Mouse (Mus musculus) gastrocnemius, adult 8-10 months (tissue): ENCODE results near the gene Map3k1. TPM values are rescaled to one million over a fixed set of nuclear protein-coding genes. Genes with fewer than 3 reads are reported as not detected.

ENCODE experiments used
- DNase-seq, 2 experiments: peaks; one replicate each; pipeline ENCODE4 v3.0.0; 2022; ENCODE audit warnings: low spot score in 2 of 2
- total RNA-seq, 4 experiments: library from RNA; stranded (reverse); gene quantifications; 2 replicates each; pipeline ENCODE4 v1.2.4; 2022

Gene Map3k1
- 1 to 10 TPM; 6.7 to 8.1 (median 7.2) TPM for total RNA-seq

DNA sequence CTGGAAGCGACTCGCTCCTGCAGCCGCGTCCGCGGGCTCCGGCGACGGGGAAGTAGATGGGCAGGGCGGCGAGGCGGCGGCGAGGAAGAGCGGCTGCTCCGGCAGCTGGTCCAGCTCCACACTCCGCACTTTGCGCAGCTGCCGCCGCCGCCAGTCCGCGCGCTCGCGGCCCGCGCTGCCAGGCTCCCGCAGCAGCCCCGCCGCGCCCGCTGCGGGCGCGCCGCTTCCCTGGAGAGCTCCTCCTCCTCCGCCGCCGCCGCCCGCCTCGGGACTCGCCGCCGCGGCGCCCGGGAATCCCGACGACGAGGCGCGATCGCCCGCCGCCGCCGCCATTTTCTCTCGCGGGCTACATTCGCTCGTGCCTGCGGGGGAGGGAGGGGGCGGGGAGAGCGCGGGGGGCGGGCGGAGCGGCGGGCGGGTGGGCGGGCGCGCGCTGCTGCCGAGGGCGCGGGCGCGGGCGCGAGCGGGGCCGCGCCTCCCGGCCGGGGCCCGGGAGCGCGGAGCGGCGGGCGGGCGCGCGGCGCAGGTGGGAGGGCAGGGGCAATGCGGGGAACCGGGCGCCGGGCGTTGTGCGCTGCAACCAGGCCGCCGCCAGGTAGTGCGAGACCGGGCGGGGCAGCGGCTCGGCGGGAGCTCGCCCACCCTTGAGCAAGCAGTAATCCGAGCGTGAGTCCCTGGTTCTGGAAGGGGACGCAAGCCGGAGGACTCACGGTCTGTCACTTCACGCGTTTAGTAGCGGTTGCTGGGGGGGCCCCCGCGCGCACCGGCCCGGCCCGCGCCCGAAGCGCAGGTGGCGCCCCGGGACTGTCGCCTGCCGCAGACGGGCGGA is at the start of gene Map3k1:
Gene Map3k1 (minus strand): TSS at position 357 of the 829 bp plus-strand sequence.
- DNase-seq, result peak in 1 of 2 experiments; percentile 42

DNA sequence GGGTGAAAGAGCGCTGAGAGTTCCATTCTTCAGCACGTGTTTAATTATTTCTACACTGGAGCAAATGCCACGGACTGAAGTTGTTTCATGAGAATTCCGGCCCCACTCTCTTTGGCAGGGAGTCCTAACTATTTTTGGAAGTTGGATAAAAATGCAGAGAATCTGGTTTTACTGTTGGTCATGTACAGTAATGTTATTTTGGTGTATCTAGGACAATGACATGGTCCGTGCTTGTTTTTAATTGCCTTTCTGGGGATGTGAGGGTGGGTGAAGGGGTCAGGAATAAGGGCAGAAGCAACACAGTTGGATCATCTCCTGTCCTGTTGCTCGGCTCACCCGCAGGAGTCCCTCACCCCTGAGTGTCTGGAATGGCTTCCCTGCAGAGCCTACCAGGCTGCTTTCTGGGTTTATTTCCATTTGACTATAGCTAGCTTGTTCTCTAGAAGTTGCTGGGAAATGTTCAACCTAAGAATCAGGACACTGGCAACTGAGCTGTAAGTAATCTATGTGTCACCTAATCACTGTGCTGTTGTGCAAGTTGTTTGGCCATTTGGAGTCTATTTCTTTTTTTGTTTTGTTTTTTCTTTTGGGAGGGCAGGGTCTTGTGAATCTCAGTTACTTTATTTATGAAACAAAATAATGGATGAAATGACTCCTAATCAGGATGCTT is 48.1 kb upstream of the Map3k1 start:
- DNase-seq, result no peak

- no peak for DNase-seq
These were observed 47.4 kb upstream of the Map3k1 start for GRCm38 (mm10) chr13:111856232-111856631.

GRCm38 (mm10) chr13:111852451-111853224 is 43.8 kb upstream of the Map3k1 start:
- no peak for DNase-seq

DNA sequence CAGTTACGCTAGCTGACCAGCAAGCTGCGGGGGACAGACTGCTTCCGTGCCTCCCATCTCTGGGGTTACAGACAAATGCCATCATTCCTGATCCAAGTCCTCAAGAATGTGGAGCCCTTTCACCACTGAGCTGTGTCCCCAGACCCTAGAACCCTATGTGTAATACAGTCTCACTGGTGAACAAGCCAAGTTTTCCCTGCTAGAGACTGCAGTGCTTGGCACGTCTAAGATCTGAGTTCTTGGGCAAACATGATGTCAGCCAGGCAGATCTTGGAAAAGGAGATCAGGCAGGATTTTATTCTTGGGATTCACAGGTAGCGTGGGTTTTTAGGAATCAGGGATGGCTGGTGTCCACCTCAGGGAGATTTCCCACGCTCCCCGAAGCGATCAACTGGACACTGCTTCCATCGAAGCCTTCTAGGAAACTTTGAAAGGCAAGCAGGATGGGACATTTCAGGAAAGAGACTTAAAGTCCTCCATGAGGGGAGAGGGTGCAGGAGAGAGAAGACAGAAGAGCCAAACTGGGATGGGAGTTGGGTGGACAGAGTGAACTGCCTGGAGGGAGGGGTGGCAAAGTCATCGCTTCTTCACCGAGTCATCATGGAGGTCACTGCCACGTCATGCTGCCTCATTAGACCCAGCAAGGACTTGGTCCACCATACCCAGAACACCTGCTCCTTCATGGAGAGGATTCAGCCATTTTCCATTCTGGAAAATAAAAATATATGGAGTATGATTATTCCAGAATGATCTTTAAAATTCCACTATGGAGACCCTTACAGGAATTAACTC is 41.4 kb upstream of the Map3k1 start:
- DNase-seq, result no peak

- no peak for DNase-seq
These were observed 36.7 kb upstream of the Map3k1 start for GRCm38 (mm10) chr13:111845471-111845870.

- DNase-seq, result no peak
These were observed 35.5 kb upstream of the Map3k1 start for GRCm38 (mm10) chr13:111844313-111844712.

- DNase-seq, result no peak
These were observed 27.0 kb upstream of the Map3k1 start for GRCm38 (mm10) chr13:111835787-111836186.

- no peak for DNase-seq
These were observed 25.8 kb upstream of the Map3k1 start for GRCm38 (mm10) chr13:111834613-111835012.

DNA sequence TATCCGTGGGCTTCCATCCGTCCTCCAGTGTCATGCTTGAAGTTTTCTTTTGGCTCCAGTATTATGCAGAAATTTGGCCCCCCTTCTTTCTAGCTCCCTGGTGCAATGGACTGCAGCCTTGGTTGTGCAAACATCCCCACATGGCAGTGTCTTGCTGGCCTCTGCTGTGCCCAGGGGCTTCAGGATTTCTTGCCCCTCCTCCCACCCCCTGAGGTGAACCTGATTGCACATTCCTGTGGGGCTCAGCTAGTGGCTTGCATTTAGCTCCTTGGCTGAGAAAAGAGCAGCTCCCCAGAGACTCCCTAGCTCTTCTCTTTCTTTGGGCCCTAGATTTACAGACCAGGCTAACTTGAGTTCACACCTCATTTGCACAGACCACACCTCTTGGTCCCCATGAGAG is 20.7 kb upstream of the Map3k1 start:
- DNase-seq, result no peak

DNA sequence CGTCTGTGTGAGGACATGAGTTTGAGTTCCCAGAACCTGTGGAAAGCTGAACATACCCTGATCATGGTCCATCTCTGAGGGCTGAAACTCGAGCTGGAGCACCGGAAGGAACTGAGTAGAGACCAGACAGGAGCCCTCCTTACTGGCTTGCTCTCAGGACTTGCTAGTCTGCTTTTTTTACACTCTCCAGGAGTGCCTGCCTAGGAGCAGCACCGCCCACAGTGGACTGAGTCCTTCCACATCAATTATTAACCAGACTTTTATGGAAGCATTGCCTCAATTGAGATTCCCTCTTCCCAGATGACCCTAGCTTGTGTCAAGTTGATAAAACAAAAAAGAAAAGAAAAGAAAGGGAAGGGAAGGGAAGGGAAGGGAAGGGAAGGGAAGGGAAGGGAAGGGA is 18.7 kb upstream of the Map3k1 start:
- no peak for DNase-seq

DNA sequence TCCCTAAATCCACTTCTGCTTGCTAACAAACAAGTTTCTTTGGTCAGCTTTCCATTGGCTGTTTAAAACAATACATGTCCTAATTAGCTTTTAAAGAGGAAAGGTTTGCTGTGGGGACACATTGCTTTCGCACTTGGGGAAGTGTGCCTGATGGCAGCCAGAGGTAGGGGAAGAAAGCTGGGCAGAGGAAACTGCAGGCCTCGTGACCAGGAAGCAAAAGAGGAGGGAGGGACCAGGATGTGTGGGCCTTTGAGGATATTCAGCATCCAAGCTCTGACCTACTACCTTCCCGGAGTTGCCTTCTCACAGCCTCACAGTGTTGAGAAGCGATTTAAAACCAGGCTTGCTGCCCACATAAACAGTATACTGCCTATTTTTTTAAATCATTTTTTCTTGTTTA is 15.4 kb upstream of the Map3k1 start:
- DNase-seq, result no peak

- DNase-seq, result no peak
These were observed 13.1 kb upstream of the Map3k1 start for GRCm38 (mm10) chr13:111821727-111822375.

GRCm38 (mm10) chr13:111819618-111820385 is 11.0 kb upstream of the Map3k1 start:
- DNase-seq, result no peak

- DNase-seq, result no peak
These were observed 10.3 kb upstream of the Map3k1 start for GRCm38 (mm10) chr13:111819106-111819505.

DNA sequence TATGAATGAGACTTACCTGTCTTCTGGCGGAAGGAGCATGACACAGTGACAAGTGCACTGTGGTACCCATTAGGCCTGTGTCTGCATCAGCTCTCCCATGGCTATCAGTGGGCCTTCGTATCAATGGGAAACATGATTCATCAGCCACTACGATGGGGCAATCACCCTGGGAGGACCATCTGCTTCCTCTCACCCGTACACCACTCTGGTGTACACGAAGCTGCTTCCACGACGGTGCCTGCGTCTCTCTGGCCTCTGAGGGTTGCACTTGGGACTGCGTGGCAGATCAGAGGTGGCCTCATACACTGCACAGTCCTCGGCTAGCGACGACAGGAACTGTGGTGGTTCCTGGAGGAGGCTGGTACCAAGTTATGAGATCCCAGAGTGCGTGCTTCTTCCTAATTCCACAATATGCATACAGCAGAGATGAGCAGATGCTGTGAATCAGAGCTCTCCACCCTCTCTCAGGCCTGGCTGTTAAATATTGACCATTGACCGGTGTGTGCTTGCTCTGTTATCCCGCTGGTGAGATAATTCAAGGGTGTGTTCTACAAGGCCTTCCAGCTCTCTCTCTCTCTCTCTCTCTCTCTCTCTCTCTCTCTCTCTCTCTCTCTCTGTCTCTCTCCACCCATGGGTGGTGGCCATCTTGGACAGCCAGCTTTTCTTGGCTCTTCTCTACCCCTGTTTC is 9.6 kb upstream of the Map3k1 start:
- DNase-seq, result no peak

DNA sequence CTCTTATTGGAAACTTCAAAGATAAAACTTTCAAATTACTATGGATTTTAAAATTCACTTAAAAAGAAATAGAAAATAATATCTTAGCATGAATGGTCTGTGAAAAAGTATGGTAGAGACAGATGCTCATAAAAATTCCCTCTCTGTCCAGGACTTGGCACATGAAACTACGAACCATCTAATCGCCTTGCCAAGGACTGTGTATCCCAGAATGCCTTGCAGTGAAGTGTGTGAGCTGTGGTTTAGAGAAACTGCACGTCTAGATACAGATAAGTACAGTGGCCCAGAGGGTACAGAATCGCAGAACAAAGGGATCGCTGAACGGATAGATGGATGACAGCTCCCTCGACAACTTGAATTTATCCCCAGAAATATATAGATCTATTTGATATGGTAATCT is 9.0 kb upstream of the Map3k1 start:
- DNase-seq, result no peak

- no peak for DNase-seq
These were observed 7.6 kb upstream of the Map3k1 start for GRCm38 (mm10) chr13:111816431-111816830.

DNA sequence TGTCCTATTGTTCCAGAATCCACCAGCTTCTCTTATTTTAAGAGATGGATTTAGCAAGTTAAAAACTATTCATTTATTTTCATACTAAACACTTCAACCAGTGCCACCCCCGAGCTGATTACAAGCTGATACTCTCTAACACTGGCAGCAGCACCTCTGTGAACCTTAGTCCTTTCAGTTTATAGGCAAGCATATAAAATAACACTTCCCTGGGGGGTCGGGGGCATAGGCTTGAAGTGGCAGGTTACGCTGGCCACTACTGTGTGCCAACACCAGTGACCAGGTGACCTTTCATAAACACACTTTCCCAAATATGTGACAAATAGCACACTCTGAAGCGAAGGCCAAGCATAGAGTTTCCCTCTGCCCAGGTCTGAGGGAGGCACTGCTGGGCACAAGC is 6.7 kb upstream of the Map3k1 start:
- no peak for DNase-seq
